Mouse (Mus musculus) liver, embryonic 14.5 days (tissue): ENCODE measurements around the gene Prom2.
A peak's percentile ranks its signal among the peaks of the same experiment; 100 is the strongest.

ENCODE experiments used
- CTCF ChIP-seq: IDR thresholded peaks from 2 replicates; pipeline ENCODE4 v1.5.1; 2016; ENCODE audit warnings: antibody characterized with exemption, low read depth, control low read depth
- EP300 ChIP-seq: IDR thresholded peaks from 2 replicates; pipeline ENCODE4 v1.6.1; 2016; ENCODE audit warnings: antibody characterized with exemption, low read depth

GRCm38 (mm10) chr2:127584436-127584858 lies 43.2 kb upstream of the Prom2 start:
- TF ChIP-seq CTCF (peak; percentile 14; the same call in 1 of the 2 replicates), EP300 (no peak)
